Mouse (Mus musculus) thymus, adult 2 months (tissue): Measurements from ENCODE around the gene Gm28374.

Experiments
- CTCF ChIP-seq: fragments of 200-500 bp; IDR thresholded peaks from 2 replicates; pipeline ENCODE4 v1.5.1; 2012; ENCODE audit warnings: mild to moderate bottlenecking, control low read depth, low read length, moderate library complexity, borderline replicate concordance; ENCODE audit not compliant: control insufficient read depth, poor library complexity, insufficient read depth; ENCODE audit errors: extremely low read depth
- POLR2A ChIP-seq: fragments of 200-500 bp; IDR thresholded peaks from 2 replicates; pipeline ENCODE4 v1.6.1; 2012; ENCODE audit warnings: mild to moderate bottlenecking, low read length, control low read depth, moderate library complexity; ENCODE audit not compliant: control insufficient read depth, poor library complexity, insufficient read depth; ENCODE audit errors: extremely low read depth

- TF ChIP-seq CTCF (peak; percentile 93), POLR2A (no peak)
These were observed 14.9 kb downstream of the Gm28374 start for GRCm38 (mm10) chr19:6067011-6067723.
